Mouse (Mus musculus): ENCODE measurements around the gene Zbtb20. TPM values are rescaled to one million over a fixed set of nuclear protein-coding genes. Genes with fewer than 3 reads are reported as not detected.

Zbtb20 gene
- total RNA-seq, 2 experiments from 2014 or later = 40.1 to 64.5 TPM

- DNase-seq (ENCODE audit: low spot score in 2 of 2) = no peak
- intact Hi-C loops (cut with DNase I) = no loop called here
Measured at GRCm38 (mm10) chr16:43046686-43047085, 171.0 kb downstream of the Zbtb20 start.

- DNase-seq (ENCODE audit: low spot score in 2 of 2) = no peak
- intact Hi-C loops (cut with DNase I) = no loop called here
Measured at GRCm38 (mm10) chr16:43069666-43070295, 194.1 kb downstream of the Zbtb20 start.

- DNase-seq (ENCODE audit: low spot score in 2 of 2) = no peak
Measured at GRCm38 (mm10) chr16:43071875-43072274, 196.2 kb downstream of the Zbtb20 start.

GRCm38 (mm10) chr16:43072818-43073594 lies 197.3 kb downstream of the Zbtb20 start:
- no peak for DNase-seq (ENCODE audit: low spot score in 2 of 2)
- intact Hi-C loops (cut with DNase I) = no loop called here

More at GRCm38 (mm10) chr16:43071875-43072274, 196.2 kb downstream of the Zbtb20 start:
- intact Hi-C loops (cut with DNase I) = no loop called here

- intact Hi-C loops (cut with DNase I) = no loop called here
- DNase-seq (ENCODE audit: low spot score in 2 of 2) = no peak
Measured at GRCm38 (mm10) chr16:43080403-43080802, 204.7 kb downstream of the Zbtb20 start.

DNA sequence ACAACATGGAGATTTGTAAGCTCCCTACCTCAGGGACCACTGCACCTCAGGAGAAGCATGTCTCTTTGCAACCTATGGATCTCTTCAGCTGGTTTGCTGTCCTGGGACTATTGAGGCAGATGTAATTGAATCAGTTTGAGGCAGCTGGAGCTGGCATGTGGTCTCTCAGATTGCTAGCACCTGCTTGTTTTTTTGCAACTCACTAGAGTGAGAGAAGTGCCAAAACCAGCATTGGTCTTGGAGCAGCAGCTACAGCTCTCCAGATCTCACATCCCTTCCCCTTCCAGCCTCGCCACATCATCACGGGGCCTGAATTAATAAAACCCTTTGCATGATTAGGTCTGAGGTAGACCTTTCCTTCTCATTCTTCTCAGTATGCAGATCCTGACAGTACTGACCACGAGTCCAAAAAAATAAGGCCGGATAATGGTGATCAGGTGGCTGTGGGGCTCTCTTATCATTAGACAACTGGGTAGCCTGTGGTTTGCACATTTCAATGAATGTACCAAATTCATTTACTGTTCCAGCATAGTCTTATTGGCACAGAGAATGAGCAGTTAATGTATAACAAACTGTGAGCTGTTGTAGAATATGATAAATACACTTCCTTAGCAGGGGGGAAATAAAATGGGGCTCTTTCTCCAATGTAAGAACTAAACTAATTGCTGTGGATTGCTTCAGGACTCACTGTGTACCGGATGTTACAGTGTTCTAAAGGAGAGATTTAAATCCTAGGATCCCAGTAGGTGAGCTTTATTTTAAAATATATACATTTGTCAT lies 205.4 kb downstream of the Zbtb20 start:
- no peak for DNase-seq (ENCODE audit: low spot score in 2 of 2)

DNA sequence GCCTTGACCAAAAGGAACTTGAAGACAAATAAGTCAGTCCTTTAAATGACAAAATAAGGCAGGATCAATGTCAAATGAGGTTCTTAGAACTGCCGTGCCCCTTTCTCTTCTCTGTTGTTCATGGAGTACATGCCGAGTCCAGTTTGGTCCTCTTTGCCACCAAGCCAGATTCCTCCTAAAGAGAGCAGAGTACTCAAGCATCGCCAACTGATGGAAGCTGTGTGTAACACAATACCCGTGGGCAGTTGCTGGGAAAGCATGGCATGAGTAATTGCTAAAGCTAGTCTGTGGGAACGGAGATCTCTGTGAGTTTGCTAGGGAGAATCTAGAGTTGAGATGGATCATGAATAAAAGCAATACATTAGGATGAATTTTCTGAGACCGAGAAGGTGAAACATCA lies 206.3 kb downstream of the Zbtb20 start:
- no peak for DNase-seq (ENCODE audit: low spot score in 2 of 2)

More for the DNA sequence above, 205.4 kb downstream of the Zbtb20 start:
- intact Hi-C loops (cut with DNase I) = no loop called here

DNA sequence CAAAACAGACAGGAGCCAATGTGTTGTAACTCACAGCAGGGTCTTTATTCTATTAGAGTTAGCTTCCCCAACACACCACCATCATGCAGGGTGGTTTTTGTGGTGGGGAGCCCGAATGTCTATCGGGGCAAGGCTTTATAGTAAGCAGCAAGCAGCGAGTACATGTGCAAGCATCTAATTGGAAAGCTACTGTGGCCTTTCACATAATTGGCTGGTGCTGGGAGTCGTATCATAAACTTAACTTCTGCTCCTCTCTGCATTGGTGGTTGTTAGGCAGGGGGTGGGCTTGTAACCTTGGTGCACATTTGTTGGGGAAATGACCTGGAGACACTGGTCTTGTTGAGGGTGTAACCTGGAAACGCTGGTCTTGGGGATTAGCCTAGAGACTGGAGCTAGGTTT lies 207.1 kb downstream of the Zbtb20 start:
- no peak for DNase-seq (ENCODE audit: low spot score in 2 of 2)
- intact Hi-C loops (cut with DNase I) = no loop called here

More for the DNA sequence above, 206.3 kb downstream of the Zbtb20 start:
- intact Hi-C loops (cut with DNase I) = no loop called here

DNA sequence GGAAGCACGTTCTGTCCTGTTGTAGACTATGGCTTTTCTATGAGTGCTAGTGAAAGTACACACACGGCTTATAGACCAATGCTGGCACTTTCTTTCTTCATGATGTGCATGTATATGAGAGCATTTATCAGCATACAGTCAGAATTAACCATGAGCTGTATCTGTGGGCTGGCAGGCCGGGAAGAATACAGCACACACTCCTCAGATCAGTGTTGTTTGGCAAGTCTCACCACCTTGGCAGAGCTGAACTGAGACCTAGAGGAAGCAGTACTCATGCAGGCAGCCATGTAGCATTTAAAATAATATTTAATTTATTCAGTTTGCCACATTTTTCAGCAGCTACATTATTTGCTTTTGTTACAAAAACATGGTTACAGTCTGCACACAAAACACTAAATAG lies 214.5 kb downstream of the Zbtb20 start:
- DNase-seq (ENCODE audit: low spot score in 2 of 2) = no peak
- intact Hi-C loops (cut with DNase I) = no loop called here

- intact Hi-C loops (cut with DNase I) = no loop called here
- no peak for DNase-seq (ENCODE audit: low spot score in 2 of 2)
Measured at GRCm38 (mm10) chr16:43094161-43094560, 218.5 kb downstream of the Zbtb20 start.

GRCm38 (mm10) chr16:43094756-43095155 lies 219.1 kb downstream of the Zbtb20 start:
- DNase-seq (ENCODE audit: low spot score in 2 of 2) = no peak
- intact Hi-C loops (cut with DNase I) = no loop called here

GRCm38 (mm10) chr16:43096040-43096439 lies 220.4 kb downstream of the Zbtb20 start:
- intact Hi-C loops (cut with DNase I) = no loop called here
- DNase-seq (ENCODE audit: low spot score in 2 of 2) = no peak

DNA sequence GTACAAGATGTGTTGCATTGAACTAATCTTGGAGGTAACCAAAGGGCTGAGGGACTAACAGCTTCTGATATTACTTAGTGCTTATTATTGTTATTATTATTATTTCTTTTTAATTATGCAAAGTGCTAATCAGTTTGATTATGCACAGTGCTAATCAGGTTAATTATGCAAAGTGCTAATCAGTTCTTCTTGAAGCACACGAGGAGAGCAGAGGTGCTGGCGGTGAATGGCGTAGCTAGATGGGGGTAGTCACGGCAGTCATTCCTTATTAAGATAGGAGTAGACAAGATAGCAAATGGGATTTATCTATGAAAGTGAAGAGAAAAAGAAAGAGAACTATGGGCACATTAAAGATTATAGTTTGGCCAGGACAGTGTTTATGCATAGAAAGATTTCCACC lies 222.5 kb downstream of the Zbtb20 start:
- DNase-seq (ENCODE audit: low spot score in 2 of 2) = no peak
- intact Hi-C loops (cut with DNase I) = no loop called here

DNA sequence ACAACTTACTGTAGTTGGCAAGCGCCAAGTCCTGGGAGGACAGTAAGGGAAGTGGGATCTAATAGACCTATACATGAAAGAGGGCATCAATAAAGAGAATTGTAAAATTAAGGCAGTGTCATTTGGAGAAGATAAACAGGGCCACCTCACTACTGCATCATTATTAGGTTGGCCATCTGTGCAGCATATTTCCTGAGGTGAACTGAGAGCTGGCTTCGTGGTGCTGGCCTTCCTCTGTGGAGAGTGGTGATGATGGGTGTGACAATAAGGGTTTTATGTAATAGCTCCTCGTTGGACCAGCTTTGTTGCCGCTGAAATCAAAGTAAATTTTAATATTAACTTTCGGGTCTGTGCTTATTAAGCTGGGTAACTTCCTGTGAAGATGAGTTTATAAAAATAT lies 223.0 kb downstream of the Zbtb20 start:
- intact Hi-C loops (cut with DNase I) = no loop called here
- no peak for DNase-seq (ENCODE audit: low spot score in 2 of 2)

DNA sequence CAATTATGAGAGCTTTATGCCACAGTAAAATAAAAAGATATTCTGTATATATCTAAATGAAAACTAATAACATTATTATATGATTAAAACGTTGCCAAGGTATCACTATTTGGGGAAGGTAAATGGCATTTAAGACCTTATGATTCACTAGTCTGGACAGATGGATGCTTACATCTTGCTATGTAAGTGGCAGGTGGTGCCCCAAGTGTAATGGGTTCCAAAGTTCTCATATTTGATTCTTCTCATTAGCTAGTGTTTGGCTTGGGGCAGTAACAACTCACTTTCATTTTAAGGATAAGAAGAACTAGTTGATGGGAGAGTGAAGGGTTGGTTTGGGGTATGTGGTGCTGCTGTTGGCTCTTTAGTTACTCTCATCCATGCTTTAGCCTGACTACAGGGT lies 235.6 kb downstream of the Zbtb20 start:
- DNase-seq (ENCODE audit: low spot score in 2 of 2) = no peak
- intact Hi-C loops (cut with DNase I) = no loop called here

GRCm38 (mm10) chr16:43113968-43114367 lies 238.3 kb downstream of the Zbtb20 start:
- DNase-seq (ENCODE audit: low spot score in 2 of 2) = no peak
- intact Hi-C loops (cut with DNase I) = no loop called here

- intact Hi-C loops (cut with DNase I) = no loop called here
- DNase-seq (ENCODE audit: low spot score in 2 of 2) = no peak
Measured at GRCm38 (mm10) chr16:43129966-43130365, 254.3 kb downstream of the Zbtb20 start.

DNA sequence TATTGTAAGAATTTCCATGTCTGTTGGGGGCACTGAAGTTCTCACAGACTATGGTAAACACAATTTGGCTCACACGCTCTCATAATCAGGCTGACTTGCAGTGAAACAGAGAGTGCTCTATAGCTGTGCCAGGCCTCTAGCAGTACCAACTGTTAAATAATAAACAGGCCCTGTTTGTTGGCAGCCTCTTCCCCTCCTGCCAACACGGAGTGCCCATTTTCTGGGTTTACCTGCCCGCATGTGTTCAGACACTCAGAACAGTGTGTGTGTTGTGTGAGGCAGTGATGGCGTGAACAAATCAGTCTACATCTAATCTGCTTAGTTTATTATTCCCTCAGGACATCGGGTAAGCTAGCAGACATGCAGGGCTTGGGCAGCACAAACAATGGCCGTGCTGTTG lies 254.9 kb downstream of the Zbtb20 start:
- peak; percentile 4 to 7 for DNase-seq (ENCODE audit: low spot score in 2 of 2)
- intact Hi-C loops (cut with DNase I) = no loop called here

GRCm38 (mm10) chr16:43131077-43131476 lies 255.4 kb downstream of the Zbtb20 start:
- no peak for DNase-seq (ENCODE audit: low spot score in 2 of 2)
- intact Hi-C loops (cut with DNase I) = no loop called here

DNA sequence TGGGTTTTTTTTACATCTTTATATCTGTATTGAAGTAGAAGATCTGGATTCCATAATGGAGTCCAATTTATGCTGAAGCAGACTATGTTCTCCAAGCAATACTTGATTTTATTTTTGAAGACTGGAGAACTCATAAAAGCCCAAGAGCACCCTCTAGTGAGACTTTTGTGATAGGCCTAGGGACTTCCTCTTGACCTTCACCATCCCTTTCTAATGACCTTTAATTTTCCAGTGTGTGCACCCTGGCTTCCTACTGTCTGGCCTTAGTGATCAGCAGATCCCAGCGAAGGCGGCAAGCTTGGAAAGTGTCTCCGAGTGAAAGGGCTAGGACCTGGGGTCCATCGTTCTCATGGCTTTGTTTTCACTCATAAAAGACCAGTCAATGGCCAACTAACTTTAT lies 292.8 kb downstream of the Zbtb20 start:
- intact Hi-C loops (cut with DNase I) = loop anchor here (5.0 to 10.0 kb wide), 2 partner anchors 254 to 331 kb away; no protein-coding TSS in a partner anchor
- no peak for DNase-seq (ENCODE audit: low spot score in 2 of 2)
